Mouse (Mus musculus) thymus, postnatal 10 days (tissue): ENCODE results near the gene Gmppb.

Source experiments
- DNase-seq, 2 experiments: peaks; one replicate each; pipeline ENCODE4 v3.0.0; 2021; ENCODE audit warnings: low spot score in 2 of 2

The Gmppb gene

GRCm38 (mm10) chr9:108051184-108051930 is 2.3 kb downstream of the Gmppb start:
- DNase-seq = no peak

GRCm38 (mm10) chr9:108051931-108052220 is 2.8 kb downstream of the Gmppb start:
- no peak for DNase-seq

GRCm38 (mm10) chr9:108052411-108052810 is 3.4 kb downstream of the Gmppb start:
- DNase-seq = no peak

- peak; percentile 91 to 96 for DNase-seq
Measured at GRCm38 (mm10) chr9:108052885-108053664, 4.0 kb downstream of the Gmppb start, which contains the start of gene Amigo3. Gene Amigo3 (plus strand): TSS chr9:108053159.

GRCm38 (mm10) chr9:108053665-108054225 is 4.7 kb downstream of the Gmppb start:
- DNase-seq = no peak

- DNase-seq = no peak
Measured at GRCm38 (mm10) chr9:108054331-108055040, 5.4 kb downstream of the Gmppb start.

GRCm38 (mm10) chr9:108055061-108055460 is 6.0 kb downstream of the Gmppb start:
- no peak for DNase-seq

GRCm38 (mm10) chr9:108055661-108056237 is 6.7 kb downstream of the Gmppb start:
- DNase-seq = no peak

GRCm38 (mm10) chr9:108056361-108057261 is 7.6 kb downstream of the Gmppb start:
- no peak for DNase-seq

GRCm38 (mm10) chr9:108057262-108057562 is 8.2 kb downstream of the Gmppb start:
- no peak for DNase-seq

- no peak for DNase-seq
Measured at GRCm38 (mm10) chr9:108058291-108058690, 9.2 kb downstream of the Gmppb start.

GRCm38 (mm10) chr9:108062142-108062541 is 13.1 kb downstream of the Gmppb start:
- DNase-seq = no peak

GRCm38 (mm10) chr9:108063361-108063760 is 14.3 kb downstream of the Gmppb start:
- DNase-seq = no peak

GRCm38 (mm10) chr9:108065491-108066011 is 16.5 kb downstream of the Gmppb start:
- DNase-seq = peak; percentile 37 to 58

GRCm38 (mm10) chr9:108067199-108067598 is 18.2 kb downstream of the Gmppb start:
- DNase-seq = no peak

- peak; percentile 56 to 79 for DNase-seq
Measured at GRCm38 (mm10) chr9:108067900-108068299, 18.9 kb downstream of the Gmppb start.

- DNase-seq = no peak
Measured at GRCm38 (mm10) chr9:108069007-108069406, 20.0 kb downstream of the Gmppb start.

GRCm38 (mm10) chr9:108069529-108069928 is 20.5 kb downstream of the Gmppb start:
- DNase-seq = no peak

GRCm38 (mm10) chr9:108071801-108072200 is 22.8 kb downstream of the Gmppb start:
- DNase-seq = no peak

GRCm38 (mm10) chr9:108072481-108072924 is 23.5 kb downstream of the Gmppb start:
- DNase-seq = no peak
